Mouse (Mus musculus) liver, adult 2 months (tissue): ENCODE results near the gene Adcyap1. TPM values are rescaled to one million over a fixed set of nuclear protein-coding genes. Genes with fewer than 3 reads are reported as not detected.

Experiments
- DNase-seq: peaks from one replicate; pipeline ENCODE4 v3.0.0-alpha.2; 2011; ENCODE audit warnings: low read depth, low spot score; ENCODE audit errors: extremely low read depth
- H3K27ac ChIP-seq: fragments of 200-500 bp; replicated peaks from 2 replicates; pipeline ENCODE4 v1.5.1; 2012; ENCODE audit warnings: low read depth, mild to moderate bottlenecking, control low read depth, inconsistent platforms, low read length; ENCODE audit not compliant: insufficient read depth
- H3K27me3 ChIP-seq: fragments of 200-500 bp; 2 replicates; pipeline ENCODE4 v1.6.1; 2012; ENCODE audit warnings: mild to moderate bottlenecking, moderate library complexity, low read length, inconsistent platforms; ENCODE audit not compliant: control insufficient read depth, insufficient read depth
- H3K36me3 ChIP-seq: fragments of 200-500 bp; 2 replicates; pipeline ENCODE4 v1.6.1; 2012; ENCODE audit warnings: low read length, inconsistent platforms; ENCODE audit not compliant: control insufficient read depth, insufficient read depth
- H3K4me1 ChIP-seq: fragments of 200-500 bp; 2 replicates; pipeline ENCODE4 v1.6.1; 2011; ENCODE audit warnings: low read length; ENCODE audit not compliant: control insufficient read depth, insufficient read depth
- H3K4me3 ChIP-seq: fragments of 200-500 bp; 2 replicates; pipeline ENCODE4 v1.5.1; 2011; ENCODE audit warnings: low read depth, mild to moderate bottlenecking, control low read depth, low read length, moderate library complexity; ENCODE audit not compliant: insufficient read depth
- H3K79me2 ChIP-seq: fragments of 200-500 bp; 2 replicates; pipeline ENCODE4 v1.6.1; 2012; ENCODE audit warnings: inconsistent platforms, mild to moderate bottlenecking, low read length, moderate library complexity; ENCODE audit not compliant: control insufficient read depth, insufficient read depth
- H3K9ac ChIP-seq: fragments of 200-500 bp; 2 replicates; pipeline ENCODE4 v1.6.1; 2012; ENCODE audit warnings: low read depth, mild to moderate bottlenecking, control low read depth, inconsistent platforms, low read length
- CTCF ChIP-seq: fragments of 200-500 bp; IDR thresholded peaks from 2 replicates; pipeline ENCODE4 v1.5.1; 2011; ENCODE audit warnings: low read depth, low read length, control low read depth
- POLR2A ChIP-seq: fragments of 200-500 bp; IDR thresholded peaks from 2 replicates; pipeline ENCODE4 v1.6.1; 2011; ENCODE audit warnings: low read length, control low read depth; ENCODE audit not compliant: insufficient read depth; ENCODE audit errors: extremely low read depth
- WGBS: fragments of 180-500 bp; shearing (Covaris S2); methylation state at CpG from one replicate; pipeline ENCODE4 v1.1.7; 2018; 5-methylcytosine and 5-hydroxymethylcytosine counted together
- polyA plus RNA-seq: library from polyadenylated mRNA; depleted of rRNA; stranded (reverse); fragments of >200 nt; gene quantifications from 2 replicates; pipeline ENCODE4 v1.2.3, GENCODE M21; 2012
- total RNA-seq: library from RNA; depleted of rRNA; stranded (reverse); fragments of >200 nt; gene quantifications from 2 replicates; pipeline ENCODE4 v1.2.3, GENCODE M21; 2014

The Adcyap1 gene
- total and polyA plus RNA-seq, 2 experiments = not detected

DNA sequence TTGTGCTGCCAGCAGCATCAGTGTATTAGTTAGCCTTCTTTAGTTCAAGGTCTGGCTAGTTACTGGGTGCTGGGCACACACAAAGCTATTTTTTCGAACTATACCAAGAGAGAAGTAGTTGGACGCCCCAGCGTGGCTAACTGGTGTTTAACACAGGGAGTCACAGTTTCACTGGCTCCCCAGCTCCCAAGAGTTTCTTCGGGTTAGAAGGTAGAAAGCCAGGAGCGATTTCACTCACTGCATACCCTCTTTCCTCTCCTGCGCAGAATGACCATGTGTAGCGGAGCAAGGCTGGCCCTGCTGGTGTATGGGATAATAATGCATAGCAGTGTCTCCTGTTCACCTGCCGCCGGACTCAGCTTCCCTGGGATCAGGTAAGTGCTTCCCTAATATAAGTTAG, 930 bp downstream of the Adcyap1 start:
- WGBS = 5% methylated on average over 9 of the region's 9 CpGs
- no peak overlapping the region for H3K4me3 ChIP-seq
- no peaks in the 10 kb centered on the region for H3K79me2 ChIP-seq
- H3K9ac ChIP-seq = no peak overlapping the region
- DNase-seq = no peak
- H3K27me3 ChIP-seq = peaks cover 14% of the 10 kb centered on the region
- TF ChIP-seq POLR2A (no peak), CTCF (no peak)
- H3K27ac ChIP-seq = no peak overlapping the region
- no peaks in the 10 kb centered on the region for H3K36me3 ChIP-seq
- no peaks in the 10 kb centered on the region for H3K4me1 ChIP-seq

DNA sequence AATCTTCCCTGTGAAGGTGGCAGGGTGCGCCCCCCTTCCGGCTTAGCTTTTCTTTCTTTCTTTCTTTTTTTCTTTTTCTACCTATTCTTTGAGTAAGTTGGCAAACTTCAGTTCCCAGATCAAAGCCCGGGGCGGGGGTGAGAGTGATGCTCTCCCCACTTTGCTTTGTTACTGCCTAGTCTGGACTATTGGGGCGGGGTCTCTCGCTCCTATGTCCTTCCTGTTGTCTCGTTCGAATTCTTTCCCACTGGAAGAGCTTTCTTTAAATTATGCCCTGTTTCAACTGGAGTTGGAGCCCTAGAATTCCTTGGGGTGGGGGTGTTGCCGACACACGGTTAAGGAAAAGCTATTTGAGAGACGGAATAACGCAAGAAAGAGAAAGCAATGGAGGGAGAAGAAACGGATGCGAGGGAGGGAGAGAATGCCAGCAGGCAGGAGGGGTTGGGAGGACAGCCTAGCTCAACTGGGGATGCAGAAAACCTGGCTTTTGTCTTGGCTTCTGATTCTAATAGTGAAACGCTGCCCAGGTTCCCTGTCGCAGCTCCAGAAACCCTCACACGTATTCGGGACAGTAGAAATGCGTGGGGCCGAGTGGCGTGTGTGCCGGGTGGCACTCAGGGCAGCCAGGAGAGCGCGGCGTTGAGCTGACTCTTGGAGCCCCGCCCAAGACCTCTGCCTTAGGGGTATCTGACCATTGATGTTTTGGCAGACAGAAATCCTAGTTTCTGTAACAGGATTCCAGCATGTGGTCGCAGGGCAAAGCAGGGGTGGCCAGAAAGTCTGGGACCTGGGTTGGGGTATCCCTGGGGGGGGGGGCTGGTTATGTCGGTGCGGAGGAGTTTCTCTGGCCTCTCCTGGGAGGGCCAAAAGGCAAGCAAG, 1.8 kb downstream of the Adcyap1 start:
- Histone ChIP-seq H3K79me2 (no peaks in the 10 kb centered on the region), H3K4me1 (no peaks in the 10 kb centered on the region), H3K36me3 (no peaks in the 10 kb centered on the region), H3K27ac (no peak overlapping the region), H3K27me3 (peaks cover 14% of the 10 kb centered on the region), H3K4me3 (no peak overlapping the region), H3K9ac (no peak overlapping the region)
- TF ChIP-seq CTCF = no peak
- TF ChIP-seq POLR2A = no peak
- WGBS = 3% methylated on average over 29 of the region's 29 CpGs
- no peak for DNase-seq

DNA sequence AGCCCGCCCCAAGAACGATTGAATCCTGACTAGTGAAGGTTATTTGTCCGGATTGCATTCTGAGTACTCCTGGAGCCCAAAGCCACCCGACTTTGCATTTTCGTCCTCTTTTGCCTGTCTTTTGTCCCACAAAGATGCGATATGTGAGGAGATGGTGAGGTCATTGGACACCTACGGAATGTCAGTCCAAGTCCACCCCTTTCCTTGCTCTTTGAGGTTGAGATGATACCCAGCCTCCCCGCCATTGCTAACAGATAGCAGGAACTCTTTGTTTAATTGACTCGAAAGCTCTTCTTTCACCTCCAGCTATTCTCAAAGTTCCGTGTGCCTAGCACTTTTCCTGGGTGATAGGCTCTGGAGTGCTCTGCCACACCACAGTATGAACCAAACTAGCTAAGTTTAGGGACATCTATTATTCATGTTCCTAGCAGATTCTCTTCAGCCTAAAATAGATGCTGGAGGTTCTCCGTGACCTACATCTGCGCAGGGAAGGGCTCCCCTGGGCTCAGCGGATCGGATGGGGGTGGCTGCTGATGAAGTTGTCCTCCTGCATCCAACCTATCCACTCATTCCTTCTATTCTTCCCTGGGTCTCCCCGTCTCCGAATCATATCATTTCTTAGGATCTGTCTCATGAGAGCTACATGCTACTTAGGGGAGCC, 2.6 kb downstream of the Adcyap1 start:
- WGBS = 3% methylated on average over 16 of the region's 16 CpGs
- H3K9ac ChIP-seq = no peak overlapping the region

DNA sequence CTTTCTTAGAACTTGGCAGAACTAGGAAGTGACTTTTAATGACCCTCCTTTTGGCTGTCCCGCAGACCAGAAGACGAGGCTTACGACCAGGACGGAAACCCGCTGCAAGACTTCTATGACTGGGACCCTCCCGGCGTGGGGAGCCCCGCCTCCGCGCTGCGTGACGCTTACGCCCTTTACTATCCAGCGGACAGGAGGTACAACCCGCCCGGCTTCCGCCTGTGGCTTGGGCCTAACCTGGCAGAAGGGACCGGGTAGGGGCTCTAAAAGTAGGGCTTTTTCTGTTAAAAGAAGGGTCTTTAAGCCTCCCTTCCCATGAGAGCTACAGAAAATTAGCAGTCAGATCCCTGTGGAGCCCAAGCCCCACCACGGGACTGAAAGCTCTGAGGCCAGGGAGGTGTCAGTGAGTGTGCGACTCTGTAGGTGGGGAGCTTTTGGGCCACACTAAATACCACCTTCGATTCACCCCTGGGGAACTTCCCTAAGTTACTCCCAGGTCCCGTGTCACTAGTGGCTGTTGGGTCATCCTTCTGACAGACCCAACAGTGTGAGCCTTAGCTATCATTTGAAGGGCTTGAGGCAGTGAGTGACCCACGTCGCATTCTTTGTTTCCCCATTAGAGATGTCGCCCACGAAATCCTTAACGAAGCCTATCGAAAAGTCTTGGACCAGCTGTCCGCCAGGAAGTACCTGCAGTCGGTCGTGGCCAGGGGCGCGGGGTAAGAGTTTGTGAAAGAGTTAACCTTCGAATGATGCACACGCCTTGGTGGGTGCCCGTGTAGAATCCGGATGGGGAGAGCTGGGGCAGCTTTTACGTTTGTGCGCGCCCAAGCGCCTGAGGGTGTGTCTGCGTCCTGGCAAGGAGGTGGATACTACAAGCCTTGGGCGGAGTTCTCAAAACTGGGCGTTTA, 3.6 kb downstream of the Adcyap1 start:
- Histone ChIP-seq H3K36me3 (no peaks in the 10 kb centered on the region), H3K9ac (no peak overlapping the region), H3K27ac (no peak overlapping the region), H3K27me3 (peaks cover 14% of the 10 kb centered on the region), H3K4me3 (no peak overlapping the region), H3K4me1 (no peaks in the 10 kb centered on the region), H3K79me2 (no peaks in the 10 kb centered on the region)
- no peak for DNase-seq
- no peak for TF ChIP-seq CTCF
- TF ChIP-seq POLR2A = no peak
- WGBS = 2% methylated on average over 44 of the region's 44 CpGs

More for the DNA sequence above, 2.6 kb downstream of the Adcyap1 start:
- H3K27ac ChIP-seq = no peak overlapping the region
- TF ChIP-seq CTCF = no peak
- TF ChIP-seq POLR2A = no peak
- H3K4me3 ChIP-seq = no peak overlapping the region
- no peaks in the 10 kb centered on the region for H3K79me2 ChIP-seq
- DNase-seq = no peak
- no peaks in the 10 kb centered on the region for H3K36me3 ChIP-seq
- no peaks in the 10 kb centered on the region for H3K4me1 ChIP-seq
- H3K27me3 ChIP-seq = peaks cover 14% of the 10 kb centered on the region

DNA sequence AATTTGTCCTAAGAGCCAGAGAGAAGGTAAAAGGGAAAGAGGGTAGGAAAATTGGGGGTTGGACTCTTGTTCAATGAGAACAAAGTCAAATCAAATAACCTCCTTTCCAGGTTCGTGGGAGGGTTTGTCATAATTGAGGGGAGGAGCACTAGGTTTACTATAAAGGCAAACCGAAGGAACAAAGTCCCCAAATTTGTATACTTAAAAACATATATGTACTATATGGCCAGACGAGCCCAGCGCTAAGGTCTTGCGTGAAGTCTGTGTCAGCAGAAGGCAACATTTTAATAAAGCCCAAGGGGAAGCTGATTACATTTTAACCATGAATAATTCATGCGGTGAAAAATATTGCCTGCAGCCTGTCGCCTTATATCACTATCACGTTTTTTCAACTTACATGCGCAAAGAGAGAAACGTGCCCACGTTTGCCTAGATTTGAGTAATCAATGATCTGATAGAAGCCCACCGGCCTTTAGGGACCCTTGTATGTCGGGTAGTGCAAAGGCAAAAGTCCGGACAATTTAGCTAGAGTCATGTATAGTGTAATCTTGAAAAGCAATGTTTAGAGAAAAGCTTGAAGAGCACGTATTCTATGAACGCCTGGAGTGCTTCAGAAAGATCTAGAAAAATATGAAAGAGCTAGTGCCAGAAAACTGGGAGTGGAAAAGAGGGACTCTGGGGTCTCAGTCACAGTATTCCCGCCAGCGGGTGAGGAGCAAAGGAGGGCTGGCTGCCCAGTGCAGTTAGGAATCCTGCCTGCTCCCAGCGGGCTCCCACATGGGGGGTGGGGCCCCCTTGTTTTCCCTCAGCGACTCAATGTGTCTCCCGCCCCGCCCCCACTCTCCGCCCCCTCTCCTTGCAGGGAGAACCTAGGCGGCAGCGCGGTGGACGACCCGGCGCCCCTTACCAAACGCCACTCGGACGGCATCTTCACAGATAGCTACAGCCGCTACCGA, 4.5 kb downstream of the Adcyap1 start:
- Histone ChIP-seq H3K9ac (no peak overlapping the region), H3K36me3 (no peaks in the 10 kb centered on the region), H3K4me1 (no peaks in the 10 kb centered on the region), H3K27me3 (peaks cover 14% of the 10 kb centered on the region), H3K4me3 (no peak overlapping the region), H3K27ac (no peak overlapping the region), H3K79me2 (no peaks in the 10 kb centered on the region)
- 2% methylated on average over 34 of the region's 34 CpGs for WGBS
- peak; percentile 3 for DNase-seq
- TF ChIP-seq POLR2A (no peak), CTCF (no peak)
